Mouse (Mus musculus) G1E-ER4 (cell line): ENCODE results near the gene Trip11. TPM values are rescaled to one million over a fixed set of nuclear protein-coding genes. Genes with fewer than 3 reads are reported as not detected.

ENCODE experiments used
- GATA1 ChIP-seq: IDR thresholded peaks from one replicate; pipeline ENCODE4 v1.8.0; 2012; ENCODE audit warnings: low read length, inconsistent platforms
- polyA plus RNA-seq: library from polyadenylated mRNA; stranded (reverse); fragments of >175 nt; gene quantifications from 2 replicates; pipeline ENCODE4 v1.2.3, GENCODE M21; 2012

Trip11 gene
- polyA plus RNA-seq, 1 experiment, result 3.3 TPM

- TF ChIP-seq GATA1, result no peak
These were observed 76.4 kb downstream of the Trip11 start for GRCm38 (mm10) chr12:101836546-101837274.

DNA sequence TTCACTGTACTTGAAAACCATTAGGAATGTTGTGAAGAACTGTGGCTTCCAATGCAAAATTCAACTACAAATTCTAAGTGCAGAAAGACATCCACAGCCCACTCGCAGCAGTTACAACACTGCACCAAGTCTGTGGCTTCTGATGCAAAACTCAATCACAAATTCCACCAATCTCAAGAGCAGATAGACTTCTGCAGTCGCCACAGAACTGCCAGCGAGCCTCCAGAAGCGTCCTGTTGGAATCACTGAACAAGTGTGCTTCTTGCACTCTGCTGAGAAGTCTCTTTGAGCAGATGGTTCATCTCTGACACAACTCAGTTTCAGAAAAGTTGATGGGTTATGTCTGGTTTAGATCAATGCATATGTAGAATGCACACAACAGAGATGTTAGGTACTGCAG, 78.4 kb downstream of the Trip11 start:
- TF ChIP-seq GATA1, result no peak

GRCm38 (mm10) chr12:101833776-101834175, 79.3 kb downstream of the Trip11 start:
- no peak for TF ChIP-seq GATA1

DNA sequence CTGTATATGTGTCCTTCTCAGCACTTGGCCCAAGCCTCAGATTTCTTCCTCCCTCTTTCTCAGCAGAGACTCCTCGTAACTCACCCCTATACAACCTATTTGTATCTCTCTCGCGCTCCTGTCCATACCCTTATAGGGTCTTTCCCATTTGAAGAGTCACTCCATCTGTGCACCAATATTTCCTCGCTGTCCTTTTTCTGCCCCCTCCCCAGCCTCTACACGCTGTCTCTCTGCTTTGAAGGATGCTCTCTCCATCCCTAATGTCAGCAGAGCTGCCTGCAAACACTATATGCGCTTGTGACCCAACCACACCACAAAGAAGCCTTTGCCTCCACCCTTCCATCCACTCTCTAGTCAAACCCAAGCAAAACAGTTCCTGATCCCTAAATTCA, 80.0 kb downstream of the Trip11 start:
- TF ChIP-seq GATA1, result no peak

GRCm38 (mm10) chr12:101832179-101833114, 80.6 kb downstream of the Trip11 start:
- no peak for TF ChIP-seq GATA1

- TF ChIP-seq GATA1, result no peak
These were observed 81.8 kb downstream of the Trip11 start for GRCm38 (mm10) chr12:101831221-101831620.

GRCm38 (mm10) chr12:101823161-101823560, 89.9 kb downstream of the Trip11 start:
- TF ChIP-seq GATA1, result no peak

GRCm38 (mm10) chr12:101821596-101821995, 91.5 kb downstream of the Trip11 start:
- no peak for TF ChIP-seq GATA1

DNA sequence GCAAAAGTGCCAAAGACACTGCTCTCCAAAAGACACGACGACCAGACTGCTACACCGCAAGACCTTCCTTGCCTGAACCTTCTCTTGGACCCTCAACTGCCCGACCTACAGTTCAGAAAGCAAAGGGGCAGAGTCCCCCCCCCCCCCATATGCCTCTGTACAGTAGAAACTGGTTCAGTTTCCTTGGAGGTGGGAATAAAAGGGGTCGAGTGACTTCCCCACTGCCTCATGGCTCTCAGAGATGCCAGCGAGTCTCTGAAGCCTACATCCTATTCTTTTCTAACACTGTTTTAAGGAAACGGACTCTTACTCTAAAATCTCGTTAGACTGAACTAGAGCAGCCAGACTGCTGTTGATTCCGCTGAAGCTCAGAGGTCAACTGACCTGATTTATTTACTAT, 93.5 kb downstream of the Trip11 start:
- no peak for TF ChIP-seq GATA1

DNA sequence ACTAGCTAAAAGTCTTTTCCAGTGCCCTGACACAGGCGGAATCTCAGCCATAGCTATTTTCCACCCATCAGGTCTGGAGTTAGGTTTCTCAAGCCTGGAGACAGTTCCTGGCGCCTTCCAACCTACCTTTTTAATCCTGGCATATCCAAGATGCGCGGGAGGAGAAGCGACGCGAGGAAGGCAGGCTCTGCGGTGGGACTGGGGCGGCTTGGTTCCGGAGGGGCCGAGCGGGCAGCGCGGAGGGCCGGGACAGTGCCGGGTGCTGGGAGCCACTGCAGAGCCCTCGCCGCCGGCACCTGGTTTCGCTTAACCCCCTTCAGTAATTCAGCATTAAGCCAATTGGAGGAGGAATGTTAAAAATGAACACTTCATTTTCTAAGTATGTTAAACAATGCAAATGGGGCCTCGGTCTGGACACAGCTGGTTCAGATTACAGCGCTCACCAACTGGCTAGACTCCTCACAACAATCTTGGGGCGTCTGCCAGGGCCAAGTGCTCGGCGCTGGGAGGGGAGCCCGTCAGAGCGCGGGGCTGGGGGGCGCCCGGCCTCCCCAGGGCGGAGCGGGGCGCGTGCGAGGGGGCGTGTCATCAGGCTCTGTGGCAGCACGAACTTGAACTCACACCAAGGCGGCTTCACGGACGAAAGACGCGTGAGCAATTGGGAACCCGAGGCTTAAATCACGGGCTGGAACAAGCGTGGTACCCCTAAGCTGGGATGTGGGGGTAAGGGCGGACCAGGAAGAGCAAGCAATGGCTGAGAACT, 94.3 kb downstream of the Trip11 start, which contains the start of gene Fbln5:
TSS of gene Fbln5 (minus strand) at position 448 of the 763 bp plus-strand sequence.
- no peak for TF ChIP-seq GATA1

GRCm38 (mm10) chr12:101818246-101818607, 94.8 kb downstream of the Trip11 start:
- TF ChIP-seq GATA1, result no peak

DNA sequence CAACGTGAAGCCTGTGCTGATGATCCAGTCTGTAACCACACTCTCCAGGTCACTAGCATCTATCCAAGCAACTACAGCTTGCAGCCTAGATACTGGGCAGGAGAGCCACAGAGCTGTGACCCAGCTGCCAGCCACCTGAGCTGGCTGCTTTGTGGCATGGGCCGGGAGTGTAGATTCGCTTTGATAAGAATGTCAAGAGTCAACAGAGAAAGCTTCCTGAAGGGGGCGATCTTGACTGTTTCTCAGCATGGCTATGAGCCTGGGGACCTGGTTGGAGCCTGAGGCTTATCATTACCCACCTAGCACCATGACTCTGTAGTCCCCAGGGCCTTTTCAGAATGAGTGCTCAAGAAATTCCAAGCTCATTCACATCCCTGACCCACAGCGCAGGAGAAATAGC, 96.3 kb downstream of the Trip11 start:
- TF ChIP-seq GATA1, result no peak

DNA sequence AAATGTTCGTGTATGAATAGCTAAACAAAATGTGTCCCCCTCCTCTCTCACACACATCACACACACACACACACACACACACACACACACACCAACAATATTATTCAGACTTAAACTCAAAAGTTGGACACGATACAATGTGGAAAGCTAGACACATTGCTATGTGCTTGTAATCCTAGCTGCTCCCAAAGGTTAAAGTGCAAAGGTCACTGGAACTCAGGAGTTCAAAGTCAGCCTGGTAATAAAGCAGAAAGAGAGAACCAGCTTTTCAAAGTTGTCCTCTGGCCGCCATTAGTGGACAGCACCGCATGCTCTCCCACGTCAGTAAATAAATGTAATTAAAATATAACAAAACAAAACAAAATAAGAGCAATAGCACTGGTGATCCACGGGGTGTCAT, 97.3 kb downstream of the Trip11 start:
- no peak for TF ChIP-seq GATA1

DNA sequence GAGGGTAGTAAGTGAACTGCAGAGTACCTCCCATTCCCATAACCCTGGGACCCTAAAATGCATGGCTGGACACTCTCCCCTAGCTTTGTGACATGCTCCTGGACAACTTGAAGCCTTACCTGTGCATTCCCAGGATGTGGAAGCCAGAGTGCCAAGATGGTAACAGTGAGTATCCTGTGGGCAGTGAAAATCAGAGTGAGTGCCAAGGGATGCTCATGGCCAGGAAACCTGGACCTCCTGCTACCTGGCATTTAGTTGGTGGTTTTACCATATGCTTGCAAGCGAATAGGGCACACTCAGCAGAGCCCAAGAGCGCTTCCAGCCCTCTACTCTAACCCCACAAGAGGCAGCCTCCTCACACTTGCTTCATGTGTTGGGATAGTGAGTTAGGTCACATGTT, 98.6 kb downstream of the Trip11 start:
- TF ChIP-seq GATA1, result no peak

DNA sequence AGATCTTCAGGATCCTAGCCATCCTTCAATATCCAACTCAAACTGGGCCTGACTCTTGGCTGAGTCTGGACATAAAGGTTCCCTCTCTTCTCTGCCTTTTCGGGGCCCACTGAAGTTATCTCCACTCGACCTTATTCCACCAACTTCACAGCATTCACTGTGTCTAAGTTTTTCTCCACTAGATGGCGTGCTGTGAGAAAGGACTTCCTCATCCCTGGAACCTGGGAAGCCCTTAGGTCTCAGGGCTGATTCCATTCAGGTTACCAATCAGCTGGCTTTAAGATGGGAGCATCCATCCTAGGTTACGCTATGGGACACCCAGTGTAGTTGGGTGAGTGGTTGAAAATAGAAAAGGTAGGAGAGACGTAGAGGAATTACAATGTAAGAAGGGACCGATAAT, 101.9 kb downstream of the Trip11 start:
- TF ChIP-seq GATA1, result no peak

GRCm38 (mm10) chr12:101810515-101810914, 102.6 kb downstream of the Trip11 start:
- no peak for TF ChIP-seq GATA1
